ENCODE assay signal across 16 mouse cellular contexts in genomic region chr4:134626350-134626749, GRCm38 (mm10).
A peak's percentile ranks its signal among the peaks of the same experiment; 100 is the strongest.
DNase-seq lines count a peak whose midpoint lies in the region; ATAC-seq and TF ChIP-seq lines count a peak whose summit lies in the region.
"Had no signal": no experiment of that assay in that cellular context is flagged by ENCODE, and none has a peak within 500 bp of the region (broad histone marks: within the 10 kb centered on the region; RNA-seq: fewer than 3 reads in every experiment).

No protein-coding gene starts in this region.

- TF ChIP-seq EP300 in stomach, postnatal 0 days (optimal IDR thresholded peaks at IDR 0.05) = no peak

- DNase-seq in gastrocnemius, adult 2 months = peak; percentile 40
- no peak for DNase-seq in gastrocnemius, postnatal 10 days
- DNase-seq in lung, postnatal 10 days = peak; percentile 32
- no peak for DNase-seq in lung, adult 18-20 months
- DNase-seq in stomach, postnatal 0 days (ENCODE audit: low spot score) = peak; percentile 39
- DNase-seq in hindbrain, embryonic 11.5 days (ENCODE audit: low spot score) = no peak
- no peak for DNase-seq in cerebellum, postnatal 36 days
- DNase-seq: cerebellum, postnatal 25 days; liver; lung, postnatal 14 days; thymus, adult 2 months had no signal

- 48% methylated on average over 4 of the region's 4 CpGs for WGBS in heart, embryonic 16.5 days
- WGBS in stomach, postnatal 0 days = 54% methylated on average over 4 of the region's 4 CpGs
- WGBS in hindbrain, embryonic 11.5 days = 87% methylated on average over 4 of the region's 4 CpGs

- H3K27me3 ChIP-seq in heart, embryonic 16.5 days (ENCODE audit: control insufficient read depth, insufficient read depth, low read length) = no peaks in the 10 kb centered on the region
- no peaks in the 10 kb centered on the region for H3K27me3 ChIP-seq in stomach, postnatal 0 days (ENCODE audit: control insufficient read depth, insufficient read depth, low read length)
- H3K27me3 ChIP-seq in hindbrain, embryonic 11.5 days (ENCODE audit: control insufficient read depth, insufficient read depth, low read length) = no peaks in the 10 kb centered on the region
- H3K27me3 ChIP-seq: hindbrain, embryonic 12.5 days; midbrain, embryonic 15.5 days; neural tube, embryonic 12.5 days had no signal

- H3K4me1 ChIP-seq in heart, embryonic 16.5 days (ENCODE audit: control insufficient read depth, insufficient read depth, low read length) = peaks cover 45% of the 10 kb centered on the region
- no peaks in the 10 kb centered on the region for H3K4me1 ChIP-seq in stomach, postnatal 0 days (replicated peaks; ENCODE audit: control insufficient read depth, insufficient read depth)
- no peaks in the 10 kb centered on the region; the same call in 1 of the 2 replicates for H3K4me1 ChIP-seq in hindbrain, embryonic 11.5 days (replicated peaks; ENCODE audit: control insufficient read depth, insufficient read depth, low read length)

- intact Hi-C loops in gastrocnemius, adult 2 months (cut with DNase I) = no loop called here

- H3K4me3 ChIP-seq in gastrocnemius, adult 2 months = no peak overlapping the region
- no peak overlapping the region for H3K4me3 ChIP-seq in heart, embryonic 16.5 days (ENCODE audit: low read length)
- H3K4me3 ChIP-seq in stomach, postnatal 0 days (ENCODE audit: low read depth, low read length) = no peak overlapping the region
- no peak overlapping the region for H3K4me3 ChIP-seq in hindbrain, embryonic 11.5 days (ENCODE audit: low read depth, low read length)
- H3K4me3 ChIP-seq: hindbrain, embryonic 12.5 days; midbrain, embryonic 15.5 days; neural tube, embryonic 12.5 days had no signal

- H3K27ac ChIP-seq in gastrocnemius, adult 2 months = peak overlapping the region; percentile 17
- peak overlapping the region; percentile 93 for H3K27ac ChIP-seq in heart, embryonic 16.5 days (ENCODE audit: low read length)
- no peak overlapping the region for H3K27ac ChIP-seq in stomach, postnatal 0 days (replicated peaks)
- no peak overlapping the region for H3K27ac ChIP-seq in hindbrain, embryonic 11.5 days (ENCODE audit: low read depth, low read length)
- H3K27ac ChIP-seq: hindbrain, embryonic 12.5 days; midbrain, embryonic 15.5 days; neural tube, embryonic 12.5 days had no signal

- no peak overlapping the region for H3K4me2 ChIP-seq in heart, embryonic 16.5 days (ENCODE audit: low read depth, low read length)
- no peak overlapping the region for H3K4me2 ChIP-seq in stomach, postnatal 0 days (replicated peaks; ENCODE audit: low read depth)
- no peak overlapping the region for H3K4me2 ChIP-seq in hindbrain, embryonic 11.5 days (replicated peaks; ENCODE audit: low read depth, low read length)
- H3K4me2 ChIP-seq: hindbrain, embryonic 12.5 days; midbrain, embryonic 15.5 days; neural tube, embryonic 12.5 days had no signal

- no peaks in the 10 kb centered on the region for H3K9me3 ChIP-seq in heart, embryonic 16.5 days (replicated peaks; ENCODE audit: control insufficient read depth, low read length)
- H3K9me3 ChIP-seq in stomach, postnatal 0 days (ENCODE audit: control insufficient read depth, low read length) = no peaks in the 10 kb centered on the region
- H3K9me3 ChIP-seq in hindbrain, embryonic 11.5 days (ENCODE audit: control insufficient read depth, low read length) = no peaks in the 10 kb centered on the region
- H3K9me3 ChIP-seq: hindbrain, embryonic 12.5 days; midbrain, embryonic 15.5 days; neural tube, embryonic 12.5 days had no signal

- no peaks in the 10 kb centered on the region for H3K36me3 ChIP-seq in heart, embryonic 16.5 days (ENCODE audit: control insufficient read depth, insufficient read depth)
- H3K36me3 ChIP-seq in stomach, postnatal 0 days (ENCODE audit: control insufficient read depth, insufficient read depth, low read length) = no peaks in the 10 kb centered on the region
- H3K36me3 ChIP-seq in hindbrain, embryonic 11.5 days (ENCODE audit: control insufficient read depth, insufficient read depth, low read length) = no peaks in the 10 kb centered on the region
- H3K36me3 ChIP-seq: hindbrain, embryonic 12.5 days; midbrain, embryonic 15.5 days; neural tube, embryonic 12.5 days had no signal

- no peak for TF ChIP-seq CTCF in gastrocnemius, adult 2 months (IDR thresholded peaks at IDR 0.05)
- no peak for TF ChIP-seq CTCF in stomach, postnatal 0 days (IDR thresholded peaks at IDR 0.05; ENCODE audit: low read depth)

- no peak overlapping the region; the same call in 1 of the 2 replicates for H3K9ac ChIP-seq in heart, embryonic 16.5 days (ENCODE audit: low read length)
- H3K9ac ChIP-seq in stomach, postnatal 0 days (ENCODE audit: low read length) = no peak overlapping the region
- H3K9ac ChIP-seq in hindbrain, embryonic 11.5 days (ENCODE audit: low read depth, low read length) = no peak overlapping the region
- H3K9ac ChIP-seq: hindbrain, embryonic 12.5 days; midbrain, embryonic 15.5 days; neural tube, embryonic 12.5 days had no signal

- no peak for ATAC-seq in heart, embryonic 16.5 days (replicated peaks; ENCODE audit: extremely low read depth, insufficient read depth, low FRiP score)
- ATAC-seq in stomach, postnatal 0 days (ENCODE audit: low FRiP score, low TSS enrichment) = no peak
- no peak for ATAC-seq in hindbrain, embryonic 11.5 days (ENCODE audit: low FRiP score)
- ATAC-seq: intestine, postnatal 0 days; midbrain, embryonic 15.5 days had no signal

Comparison
In these comparisons a context has a peak if more than half of its experiments do, and no peak if none do; other contexts are left out.
1. DNase-seq: peak in gastrocnemius, adult 2 months (single experiment), lung, postnatal 10 days (single experiment) and stomach, postnatal 0 days (single experiment); none in gastrocnemius, postnatal 10 days (single experiment), lung, adult 18-20 months (0 of 2), hindbrain, embryonic 11.5 days (single experiment) and cerebellum, postnatal 36 days (0 of 2).
2. H3K27ac ChIP-seq: peak in gastrocnemius, adult 2 months (single experiment) and heart, embryonic 16.5 days (single experiment); none in stomach, postnatal 0 days (single experiment) and hindbrain, embryonic 11.5 days (single experiment).